Mouse (Mus musculus) liver, embryonic 14.5 days (tissue): ENCODE data around the gene Islr.

ENCODE experiments used
- CTCF ChIP-seq: IDR thresholded peaks from 2 replicates; pipeline ENCODE4 v1.5.1; 2016; ENCODE audit warnings: antibody characterized with exemption, low read depth, control low read depth
- EP300 ChIP-seq: IDR thresholded peaks from 2 replicates; pipeline ENCODE4 v1.6.1; 2016; ENCODE audit warnings: antibody characterized with exemption, low read depth

DNA sequence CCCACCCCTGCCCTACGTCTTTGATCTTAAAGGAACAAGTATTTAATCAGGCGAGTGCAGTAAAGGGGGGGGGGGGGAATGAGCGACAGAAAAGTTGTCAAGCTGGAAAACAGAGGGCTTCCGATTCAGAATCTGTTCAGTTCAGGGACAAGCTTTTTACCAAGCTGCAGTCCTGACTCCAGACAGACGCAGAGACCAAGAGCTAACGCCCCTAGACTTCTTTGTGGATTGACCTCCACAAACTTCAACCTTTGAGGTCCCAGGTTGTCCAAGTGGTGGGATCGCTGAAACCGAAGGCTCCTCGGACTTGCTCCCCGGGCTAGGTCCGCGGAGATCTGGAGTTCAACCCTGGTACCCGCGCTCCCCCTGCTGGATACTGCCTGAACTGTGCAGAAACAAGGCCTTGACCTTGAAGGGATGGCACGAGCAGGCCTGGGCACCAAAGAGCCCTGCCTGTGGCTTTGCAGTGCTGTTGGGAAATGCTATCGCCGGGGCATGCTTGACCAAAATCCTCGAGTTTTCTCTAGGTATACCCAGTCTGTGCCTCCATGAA is 418 bp upstream of the Islr start:
- peak; percentile 99 for TF ChIP-seq CTCF
- no peak for TF ChIP-seq EP300
